Mouse (Mus musculus): ENCODE data around the gene Il11ra1. TPM values are rescaled to one million over a fixed set of nuclear protein-coding genes. Genes with fewer than 3 reads are reported as not detected.
A peak's percentile ranks its signal among the peaks of the same experiment; 100 is the strongest.

Il11ra1 gene
- total RNA-seq, 2 experiments from 2014 or later = 37.2 to 44.3 TPM

DNA sequence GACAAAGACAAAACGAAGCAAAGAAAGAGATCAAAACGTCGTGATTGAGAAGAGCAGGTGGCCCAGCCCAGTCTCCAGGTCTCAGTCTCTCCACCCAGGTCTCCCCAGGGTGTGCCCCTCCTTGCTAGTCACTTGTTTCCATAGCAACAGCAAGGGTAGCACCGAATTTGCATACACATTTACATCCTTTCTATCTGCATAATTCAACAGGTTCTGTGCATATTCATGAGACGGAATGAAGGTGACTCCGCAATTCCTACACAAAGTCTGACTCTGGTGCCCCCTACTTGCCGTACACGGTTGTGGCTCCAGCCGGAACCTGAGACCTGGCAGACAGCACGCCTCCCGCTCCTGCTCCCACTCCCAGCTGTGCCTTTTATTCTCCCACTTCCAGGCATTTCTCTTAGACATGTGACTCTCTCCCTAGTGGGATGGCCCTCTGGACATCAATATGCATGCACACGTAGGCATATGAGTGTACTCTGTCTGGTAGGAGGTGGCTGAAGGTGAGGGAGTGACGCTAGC lies 7.3 kb downstream of the Il11ra1 start:
- peak; percentile 78 to 84 for DNase-seq (ENCODE audit: low spot score in 2 of 2)

DNA sequence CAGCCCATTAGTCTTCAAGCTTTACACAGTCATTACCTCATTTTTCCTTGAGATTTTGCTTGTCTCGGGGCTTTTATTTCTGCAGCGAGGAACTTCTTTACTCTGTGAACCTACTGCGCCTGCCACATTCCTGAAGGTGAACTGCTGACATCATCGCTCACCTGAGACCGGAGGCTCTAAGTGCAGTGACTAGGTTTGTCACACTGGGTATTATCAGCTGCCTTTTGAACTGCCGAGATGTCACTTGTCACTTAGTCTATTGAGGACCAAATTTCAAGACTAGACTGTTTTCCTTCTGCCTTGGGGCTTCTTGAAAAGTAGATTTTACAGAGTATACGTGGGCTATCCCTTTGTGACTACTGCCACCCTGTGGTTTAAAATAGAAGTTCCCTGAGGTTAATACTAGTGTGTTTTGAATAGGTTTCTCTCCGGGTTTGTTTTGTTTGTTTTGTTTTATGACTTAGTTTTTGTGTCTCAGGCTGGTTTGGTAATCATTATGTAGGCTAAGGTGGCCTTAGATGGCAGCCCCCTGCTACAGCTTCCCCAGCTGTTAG lies 8.5 kb downstream of the Il11ra1 start:
- DNase-seq (ENCODE audit: low spot score in 2 of 2) = no peak

DNA sequence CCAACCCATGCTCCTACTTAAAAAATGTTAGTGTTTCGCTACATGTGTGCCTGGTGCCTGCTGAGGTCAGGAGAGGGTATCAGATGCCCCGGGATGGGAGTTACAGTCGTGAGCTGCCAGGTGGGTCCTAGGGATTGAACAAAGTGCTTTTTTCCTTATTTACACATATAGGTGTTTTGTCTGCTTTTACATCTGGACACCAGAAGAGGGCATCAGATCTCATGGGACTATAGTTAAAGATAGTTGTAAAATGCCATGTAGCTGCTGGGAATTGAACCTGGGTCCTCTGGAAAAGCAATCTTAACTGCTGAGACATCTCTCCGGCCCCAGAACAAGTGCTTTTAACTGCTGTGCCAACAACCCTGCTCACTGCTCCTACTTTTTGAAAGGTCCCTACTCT lies 10.4 kb downstream of the Il11ra1 start:
- DNase-seq (ENCODE audit: low spot score in 2 of 2) = no peak

DNA sequence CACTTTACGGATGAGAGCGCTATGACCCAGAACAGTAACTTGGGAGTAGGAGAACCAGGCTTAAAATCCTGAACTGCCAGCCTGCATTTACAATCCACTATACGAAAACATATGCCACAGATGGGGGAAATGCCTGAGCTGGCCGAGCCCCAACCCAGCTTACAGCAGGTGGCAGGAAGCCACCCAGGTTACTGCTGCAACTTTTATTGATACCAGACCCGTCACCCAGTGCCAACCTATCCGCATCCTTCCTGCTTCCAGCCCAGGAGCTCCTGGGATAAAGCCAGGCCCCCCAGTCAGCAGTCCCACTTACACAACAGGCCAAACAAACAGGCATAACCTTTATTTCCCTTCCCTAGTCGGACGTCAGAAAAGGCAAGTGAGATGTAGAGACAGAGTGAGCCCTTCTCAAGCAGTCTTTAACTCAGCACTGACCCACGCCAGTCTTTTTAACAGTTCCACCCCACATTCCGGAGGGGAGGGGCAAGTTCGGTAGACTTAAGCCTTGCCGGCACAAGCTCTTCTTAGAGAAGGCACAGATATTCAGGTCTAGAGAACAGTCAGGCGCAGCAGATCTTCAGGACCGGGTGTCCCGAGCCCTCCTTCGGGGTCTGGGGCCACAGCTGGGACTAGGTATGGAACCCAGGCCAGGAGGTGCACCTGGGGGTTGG lies 12.1 kb downstream of the Il11ra1 start:
- DNase-seq (ENCODE audit: low spot score in 2 of 2) = no peak

DNA sequence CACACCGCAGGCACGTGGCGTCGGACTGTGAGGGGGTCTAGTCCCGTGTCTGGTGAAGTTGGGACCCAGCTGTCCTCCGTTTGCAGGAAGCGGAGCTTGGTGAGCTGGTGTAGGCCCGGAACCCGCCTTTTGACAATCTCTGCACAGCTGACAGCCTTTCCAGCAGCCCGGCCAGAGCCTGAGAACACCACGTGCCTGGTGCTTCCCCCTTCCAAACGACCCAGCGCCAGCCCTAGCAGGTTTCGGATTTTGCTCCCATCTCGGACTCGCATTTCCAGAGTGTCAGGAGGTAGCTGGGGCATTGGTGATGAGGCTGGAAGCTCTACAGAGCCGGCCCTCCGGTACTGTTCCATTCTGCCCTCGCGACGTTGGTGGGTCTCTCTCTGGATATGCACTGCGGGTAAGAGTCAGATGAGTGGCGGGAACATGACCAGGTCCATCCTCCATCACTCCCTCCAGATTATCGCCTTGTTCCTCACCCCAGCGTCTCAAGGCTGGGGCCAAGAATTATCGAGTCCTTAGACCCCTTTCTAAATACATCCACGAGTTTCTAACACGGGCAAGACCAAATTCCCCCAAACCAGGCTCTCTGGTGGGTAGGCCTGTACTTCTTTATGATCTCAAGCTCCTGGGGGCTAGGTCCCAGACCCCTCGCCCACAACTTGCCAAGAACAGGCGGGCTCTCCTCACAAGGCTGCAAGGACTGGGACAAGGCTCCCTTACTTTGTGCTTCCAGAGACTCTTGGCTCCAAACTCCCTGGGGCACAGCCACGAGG lies 12.8 kb downstream of the Il11ra1 start:
- DNase-seq (ENCODE audit: low spot score in 2 of 2) = no peak

DNA sequence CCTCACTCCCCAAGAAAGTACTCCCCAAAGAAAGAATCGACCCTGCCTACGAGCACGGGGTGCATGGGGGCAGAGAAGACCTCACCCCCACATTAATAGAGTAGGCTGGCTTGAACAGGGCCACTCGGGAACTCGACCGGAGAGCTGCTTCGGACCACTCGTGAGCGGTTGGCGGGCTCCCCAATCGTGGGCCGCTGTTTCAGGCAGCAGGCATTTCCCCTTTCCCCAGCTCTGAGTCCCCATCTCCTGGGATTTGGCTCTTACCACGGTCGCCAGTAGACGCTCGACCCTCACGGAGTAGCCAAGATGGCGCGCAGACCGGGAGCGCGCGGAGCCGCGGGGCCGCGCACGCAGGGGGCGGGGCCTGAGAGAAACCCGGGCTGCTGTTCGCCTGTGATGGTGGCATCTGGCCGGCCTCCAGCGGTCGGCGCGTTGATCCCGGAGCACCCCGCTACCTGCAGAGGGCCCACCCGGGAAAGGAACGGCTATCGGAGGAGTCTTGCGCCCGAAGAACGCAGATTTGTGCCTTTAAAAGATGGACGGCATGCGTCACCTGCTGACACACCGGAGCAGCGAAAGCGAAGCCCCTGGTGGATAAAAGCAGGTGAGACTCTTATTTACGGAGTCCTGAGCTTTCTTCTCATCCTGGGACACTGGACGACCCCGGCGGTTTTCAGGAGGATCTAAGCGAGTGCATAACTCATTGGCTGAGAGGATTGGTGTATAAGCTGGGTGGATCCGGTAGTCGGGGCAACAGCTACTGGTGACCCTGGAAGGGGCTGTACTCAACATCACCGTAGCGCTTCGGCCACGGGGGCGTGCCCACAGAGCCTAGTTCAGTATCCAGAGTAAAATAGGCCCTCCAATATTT lies 13.6 kb downstream of the Il11ra1 start, which contains the start of gene Rpp25l:
Gene Rpp25l (minus strand): TSS at position 338 of the 871 bp plus-strand sequence.
- DNase-seq (ENCODE audit: low spot score in 2 of 2) = peak; percentile 76 to 87

DNA sequence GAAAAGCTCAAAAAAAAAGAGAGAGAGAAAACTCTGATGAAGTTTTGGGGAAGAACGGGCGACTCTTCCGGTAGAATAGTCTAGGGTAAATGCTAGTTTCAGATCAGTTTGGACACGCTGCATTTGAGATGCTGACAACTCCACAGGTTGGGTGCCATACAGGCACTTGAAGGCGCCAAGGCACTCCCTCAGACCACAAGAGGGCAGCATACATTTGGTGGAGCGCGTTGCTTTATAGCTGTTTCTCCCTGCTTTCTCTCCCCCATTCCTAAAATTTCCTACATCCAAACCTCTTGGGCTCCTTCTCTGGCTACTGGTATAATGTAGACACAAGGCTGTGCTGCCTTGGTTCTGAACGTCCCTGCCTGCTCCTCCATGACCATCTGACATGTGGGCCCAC lies 14.5 kb downstream of the Il11ra1 start:
- peak; percentile 76 to 80 for DNase-seq (ENCODE audit: low spot score in 2 of 2)

DNA sequence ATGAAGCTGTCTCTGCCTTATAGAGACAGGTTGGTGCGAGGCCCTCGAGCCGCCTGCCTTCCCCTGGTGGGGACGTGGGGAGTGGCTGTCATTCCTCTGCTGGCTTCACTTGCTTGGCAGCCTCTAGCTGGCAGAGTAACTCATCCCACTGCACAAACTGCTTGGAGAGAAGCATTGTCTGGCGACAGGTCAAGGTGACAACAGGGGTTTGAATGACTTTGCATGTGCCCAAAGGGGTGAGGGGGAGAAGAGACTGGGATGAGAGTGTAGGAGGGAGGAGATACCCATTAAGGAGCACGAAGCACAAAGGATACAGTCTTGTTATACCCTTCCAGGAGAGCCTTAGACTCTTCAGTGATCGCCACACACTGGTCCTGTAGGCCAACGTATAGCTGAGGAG lies 15.3 kb downstream of the Il11ra1 start:
- no peak for DNase-seq (ENCODE audit: low spot score in 2 of 2)

DNA sequence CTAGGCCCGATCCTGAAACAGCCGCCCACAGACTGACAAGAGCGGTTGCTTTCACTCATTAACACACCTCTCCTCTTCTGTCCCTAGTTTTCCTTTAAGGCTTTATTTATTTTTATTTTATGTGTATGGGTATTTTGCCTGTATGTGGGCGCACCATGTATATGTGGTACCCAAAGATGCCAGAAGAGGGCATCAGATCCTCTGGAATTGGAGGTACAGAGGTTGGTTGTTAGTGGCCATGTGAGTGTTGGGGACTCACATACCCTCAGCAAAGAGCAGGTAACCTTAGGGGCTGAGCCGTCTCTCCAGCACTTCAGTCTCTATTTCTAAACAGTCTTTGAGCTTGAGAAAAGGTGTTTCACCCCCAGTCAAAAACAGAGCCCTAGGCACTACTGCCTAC lies 15.8 kb downstream of the Il11ra1 start:
- DNase-seq (ENCODE audit: low spot score in 2 of 2) = peak in 1 of 2 experiments; percentile 72

DNA sequence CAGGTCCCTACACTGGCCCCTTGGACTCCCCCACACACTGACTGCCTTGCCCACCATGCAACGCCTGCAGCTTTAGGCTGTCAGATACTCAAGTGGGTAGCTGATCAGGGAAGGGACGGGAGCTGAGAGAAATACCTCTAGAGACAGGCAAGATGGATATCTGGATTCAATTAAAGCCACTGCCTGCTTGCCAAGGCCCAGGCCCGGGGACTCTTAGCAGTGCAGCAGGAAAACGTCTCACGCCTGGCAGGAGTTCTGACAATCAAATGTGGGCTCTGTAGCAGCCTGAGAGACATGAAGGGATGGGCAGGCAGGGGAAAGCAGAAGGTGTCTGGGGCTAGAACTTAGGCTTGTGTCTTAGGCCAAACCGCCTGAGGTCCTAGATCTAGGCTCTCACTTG lies 17.0 kb downstream of the Il11ra1 start:
- no peak for DNase-seq (ENCODE audit: low spot score in 2 of 2)

DNA sequence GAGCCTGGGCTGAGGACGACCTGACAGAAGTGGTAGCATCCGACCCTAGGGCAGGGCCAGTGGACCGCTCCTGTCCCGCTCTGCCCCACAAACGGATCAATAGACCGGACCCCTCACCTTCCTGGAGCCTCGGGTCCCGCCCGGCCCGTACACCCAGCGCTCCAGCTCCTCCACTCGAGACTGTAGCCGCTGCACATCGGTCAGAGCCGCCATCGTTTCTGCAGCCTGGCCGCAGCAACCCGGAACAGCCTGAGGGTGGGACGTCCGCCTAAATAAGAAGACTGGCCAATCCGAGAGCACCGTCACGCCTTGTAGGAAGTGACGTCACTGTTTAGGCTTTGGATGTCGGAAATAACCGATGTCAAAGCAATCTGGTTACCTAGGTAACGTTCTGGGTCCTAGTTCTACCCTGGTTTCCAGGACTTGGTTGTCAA lies 23.1 kb downstream of the Il11ra1 start, which contains the start of gene Dctn3:
Gene Dctn3 (minus strand): TSS at position 253 of the 434 bp plus-strand sequence.
- peak; percentile 85 to 92 for DNase-seq (ENCODE audit: low spot score in 2 of 2)

DNA sequence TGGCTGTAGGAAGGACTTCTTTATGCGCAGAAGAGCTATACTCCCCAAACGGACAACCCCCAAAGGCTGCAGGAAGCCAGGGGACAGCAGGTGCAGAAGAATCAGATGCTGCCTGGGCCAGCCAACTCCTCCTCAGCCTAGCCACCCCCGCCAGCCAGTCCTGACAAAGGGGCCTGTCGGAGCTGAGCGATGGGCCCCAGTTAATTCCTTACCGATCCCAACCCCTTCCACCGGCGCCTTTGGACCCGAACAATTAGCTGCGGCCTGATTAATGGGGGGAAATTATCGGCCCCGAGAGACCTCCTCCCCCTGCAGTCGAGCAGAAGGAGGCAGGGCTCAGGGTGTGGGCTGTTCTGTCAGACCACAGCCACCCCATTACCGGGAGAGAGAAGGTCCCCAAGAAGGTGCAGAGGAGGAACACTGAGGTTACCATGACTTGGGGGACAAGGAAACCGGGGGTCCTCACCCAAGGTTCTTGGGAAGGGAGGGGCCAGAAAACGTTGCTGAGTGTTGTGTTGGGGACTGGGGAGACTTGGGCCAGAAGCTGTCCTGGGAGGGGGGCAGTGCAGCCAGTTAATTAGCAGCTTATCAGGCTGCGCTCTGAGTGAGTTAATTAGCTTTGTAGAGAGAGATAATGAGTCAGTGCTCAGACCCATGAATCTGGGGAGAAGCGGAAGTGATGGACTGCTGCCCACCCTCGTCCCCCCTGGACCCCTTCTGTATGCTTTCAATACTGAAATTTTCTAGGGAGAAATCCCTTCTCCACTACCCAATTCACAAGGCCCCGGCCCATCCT lies 27.2 kb downstream of the Il11ra1 start:
- DNase-seq (ENCODE audit: low spot score in 2 of 2) = no peak

DNA sequence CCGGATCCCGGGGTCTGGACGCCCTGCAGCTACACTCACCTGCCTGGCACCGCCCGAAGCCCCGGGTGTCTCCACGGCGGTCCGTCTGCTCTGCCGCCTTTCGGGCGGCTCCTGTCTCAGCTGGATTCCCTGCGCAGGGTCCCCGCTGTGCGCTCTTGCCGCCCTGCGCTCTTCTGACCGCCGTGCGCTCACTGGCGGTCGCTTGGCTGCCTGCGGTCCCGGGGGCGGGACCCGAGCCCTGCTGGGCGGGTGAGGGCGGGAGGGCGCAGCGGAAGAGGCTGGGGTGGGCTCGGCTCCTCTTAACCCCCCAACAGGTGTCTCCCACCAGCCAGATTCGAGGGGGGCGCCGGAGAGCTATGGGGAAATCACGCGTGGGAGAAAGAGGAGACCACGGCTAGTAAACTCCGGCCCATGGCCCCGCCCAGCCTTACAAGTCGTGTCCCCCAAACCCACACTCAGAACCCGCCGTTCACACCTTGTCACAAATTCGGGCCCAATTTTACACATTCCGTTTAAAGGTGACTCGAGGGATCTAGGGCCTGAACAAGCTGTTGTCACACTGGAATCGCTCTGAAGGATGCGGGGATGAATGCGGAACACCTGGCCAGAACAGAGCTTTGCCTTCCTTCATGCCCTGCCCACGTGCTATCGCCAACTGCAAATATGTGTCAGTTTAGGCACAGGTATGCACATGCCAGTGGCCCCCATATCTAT lies 31.4 kb downstream of the Il11ra1 start, which contains the start of gene Arid3c:
Gene Arid3c (minus strand): TSS at position 91 of the 714 bp plus-strand sequence.
- DNase-seq (ENCODE audit: low spot score in 2 of 2) = no peak

DNA sequence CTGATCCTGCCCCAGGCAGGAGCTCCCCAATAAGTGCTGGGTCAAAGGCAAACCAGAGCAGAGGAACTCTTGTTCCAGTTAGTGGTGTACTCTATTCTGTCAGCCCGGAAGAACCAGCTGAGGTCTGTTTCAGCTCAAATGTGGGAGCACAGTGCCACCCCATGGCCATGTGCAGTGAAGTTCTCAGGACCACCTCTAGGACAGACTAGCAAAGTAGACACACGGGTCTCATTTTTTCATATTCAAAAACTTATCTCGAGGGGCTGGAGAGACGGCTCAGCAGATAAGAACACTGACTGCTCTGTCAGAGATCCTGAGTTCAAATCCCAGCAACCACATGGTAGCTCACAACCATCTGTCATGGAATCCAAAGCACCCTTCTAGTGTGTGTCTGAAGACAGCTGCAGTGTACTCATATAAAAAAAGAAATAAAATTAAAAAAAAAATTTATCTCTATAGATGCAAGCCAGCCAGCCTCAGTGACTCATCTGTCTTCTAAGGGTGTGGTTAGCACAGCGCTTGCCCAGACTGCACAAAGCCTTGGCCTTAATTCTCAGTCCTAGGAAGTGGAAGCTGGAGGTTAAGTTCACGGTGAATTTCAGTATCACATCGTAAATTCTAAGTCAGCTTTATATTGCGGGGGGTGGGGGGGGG lies 37.9 kb downstream of the Il11ra1 start:
- DNase-seq (ENCODE audit: low spot score in 2 of 2) = peak; percentile 71 to 76

DNA sequence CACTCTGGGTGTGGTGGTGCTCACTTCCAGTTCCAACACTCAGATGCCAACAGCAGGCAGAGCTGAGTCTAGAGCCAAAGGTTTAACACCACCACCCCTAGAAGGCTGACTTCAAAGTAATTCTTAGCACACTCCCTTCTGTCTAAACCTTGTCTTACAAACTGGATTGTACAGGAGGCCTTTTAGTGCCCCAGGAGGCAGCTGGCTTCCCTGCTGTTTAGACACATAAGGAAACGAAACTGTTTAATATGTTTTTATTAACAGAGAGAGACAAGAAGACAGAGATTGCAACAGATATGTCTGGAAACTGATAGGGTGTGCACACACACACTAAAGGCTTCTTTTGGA lies 38.4 kb downstream of the Il11ra1 start:
- no peak for DNase-seq (ENCODE audit: low spot score in 2 of 2)

DNA sequence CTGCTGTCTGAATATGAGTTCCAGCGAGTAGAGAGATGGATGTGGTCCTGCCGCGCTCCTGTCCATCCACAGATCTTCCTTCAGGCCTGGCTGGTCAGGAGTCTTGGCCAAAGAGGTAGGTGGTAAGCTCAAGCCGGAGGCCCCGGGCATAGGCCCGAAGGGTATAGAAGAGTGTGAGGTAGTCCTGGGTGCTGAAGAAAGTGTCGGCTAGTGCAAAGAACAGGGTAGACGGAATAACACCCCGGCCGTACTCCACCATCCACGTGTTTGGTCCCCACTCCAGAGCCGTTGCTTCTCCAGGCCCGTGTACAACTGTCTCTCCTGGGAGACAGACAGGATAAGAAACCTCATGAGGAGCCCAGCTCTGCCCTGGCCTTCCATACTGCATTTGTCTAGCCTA lies 39.5 kb downstream of the Il11ra1 start:
- DNase-seq (ENCODE audit: low spot score in 2 of 2) = no peak

DNA sequence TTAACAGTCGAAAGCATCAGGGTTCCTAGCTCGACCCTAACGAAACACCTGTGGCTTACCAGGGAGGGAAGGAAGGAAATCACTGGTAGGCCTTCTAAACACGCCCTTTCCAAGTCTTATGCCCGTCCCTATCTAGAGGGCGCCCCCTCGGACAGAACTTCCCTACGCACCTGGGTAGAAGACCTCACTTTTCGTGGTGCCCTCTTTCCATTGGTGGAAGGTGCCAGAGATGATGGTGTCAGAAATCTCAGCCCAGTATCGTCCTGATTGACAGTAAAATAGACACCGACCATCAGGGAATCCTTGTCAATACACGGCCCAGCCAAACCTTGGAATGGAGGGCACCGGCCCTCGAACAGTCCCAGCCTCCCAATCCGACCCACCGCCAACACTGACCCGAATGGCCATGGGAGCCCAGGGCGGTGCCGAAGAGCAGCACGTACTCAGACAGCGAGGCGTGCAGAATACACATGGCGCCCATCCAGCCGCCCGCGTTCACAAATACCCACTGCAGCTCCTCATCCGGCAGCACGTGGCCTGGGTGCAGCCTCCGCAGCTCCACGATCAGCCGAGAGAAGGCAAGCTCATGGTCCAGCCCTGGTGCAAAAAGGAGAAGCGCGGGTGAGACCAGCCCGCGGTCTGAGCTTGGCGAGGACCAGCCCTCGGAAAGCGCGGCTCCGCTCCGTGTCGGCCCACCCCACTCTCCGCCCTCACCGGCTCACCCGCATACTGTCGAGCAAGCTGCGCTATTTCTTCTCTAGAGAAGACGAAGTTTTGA lies 40.8 kb downstream of the Il11ra1 start:
- peak; percentile 70 to 82 for DNase-seq (ENCODE audit: low spot score in 2 of 2)

DNA sequence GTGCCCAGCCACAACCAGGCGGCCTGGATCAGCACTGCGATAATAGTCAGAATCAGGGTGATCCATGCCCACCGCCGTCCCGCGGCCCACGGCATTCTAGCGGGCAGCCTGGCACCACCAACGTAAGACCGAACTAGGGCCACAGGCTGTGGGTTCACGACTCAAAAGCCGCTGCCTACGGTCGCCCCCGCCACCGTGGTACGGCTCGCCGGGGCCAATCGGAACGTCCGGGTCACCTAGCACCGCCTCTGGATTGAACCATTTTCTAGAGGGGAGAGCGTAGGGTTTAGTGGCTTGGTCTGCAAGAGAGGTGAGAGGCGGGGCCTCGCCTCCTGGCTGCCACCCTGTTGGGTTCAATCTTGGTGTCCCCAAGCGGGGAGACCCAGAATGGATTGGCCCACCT lies 41.4 kb downstream of the Il11ra1 start:
- peak; percentile 89 to 95 for DNase-seq (ENCODE audit: low spot score in 2 of 2)

All from left cerebral cortex, adult 18-20 months (tissue).